Mouse (Mus musculus) small intestine, adult 2 months (tissue): ENCODE measurements around the gene Flnb. TPM values are rescaled to one million over a fixed set of nuclear protein-coding genes. Genes with fewer than 3 reads are reported as not detected.

Experiments used
- H3K27ac ChIP-seq: fragments of 200-500 bp; 2 replicates; pipeline ENCODE4 v1.5.1; 2012; ENCODE audit warnings: low read depth, low read length, control low read depth, inconsistent platforms; ENCODE audit not compliant: insufficient read depth
- H3K27me3 ChIP-seq: fragments of 200-500 bp; 2 replicates; pipeline ENCODE4 v1.6.1; 2012; ENCODE audit warnings: mild to moderate bottlenecking, moderate library complexity, low read length, inconsistent platforms; ENCODE audit not compliant: control insufficient read depth, insufficient read depth
- H3K36me3 ChIP-seq: fragments of 200-500 bp; 2 replicates; pipeline ENCODE4 v1.6.1; 2012; ENCODE audit warnings: mild to moderate bottlenecking, low read length, control low read depth, inconsistent platforms; ENCODE audit not compliant: control insufficient read depth, insufficient read depth
- H3K4me1 ChIP-seq: fragments of 200-500 bp; 2 replicates; pipeline ENCODE4 v1.6.1; 2012; ENCODE audit warnings: low read length, inconsistent platforms, mixed read lengths; ENCODE audit not compliant: control insufficient read depth, insufficient read depth, insufficient read length
- H3K4me3 ChIP-seq: fragments of 200-500 bp; 2 replicates; pipeline ENCODE4 v1.5.1; 2012; ENCODE audit warnings: low read depth, mild to moderate bottlenecking, control low read depth, inconsistent platforms, low read length, moderate library complexity
- CTCF ChIP-seq: fragments of 200-500 bp; IDR thresholded peaks from 2 replicates; pipeline ENCODE4 v1.5.1; 2012; ENCODE audit warnings: low read depth, mild to moderate bottlenecking, control low read depth, inconsistent platforms, low read length, moderate library complexity, mixed read lengths; ENCODE audit not compliant: insufficient replicate concordance, insufficient read length; ENCODE audit errors: extremely low read depth
- POLR2A ChIP-seq: fragments of 200-500 bp; IDR thresholded peaks from 2 replicates; pipeline ENCODE4 v1.6.1; 2012; ENCODE audit warnings: low read depth, mild to moderate bottlenecking, control low read depth, inconsistent platforms, low read length, moderate library complexity
- WGBS: fragments of 180-500 bp; shearing (Covaris S2); methylation state at CpG from one replicate; pipeline ENCODE4 v1.1.7; 2018; 5-methylcytosine and 5-hydroxymethylcytosine counted together
- polyA plus RNA-seq: library from polyadenylated mRNA; depleted of rRNA; stranded (reverse); fragments of >200 nt; gene quantifications from 2 replicates; pipeline ENCODE4 v1.2.3, GENCODE M21; 2012

The Flnb gene
- polyA plus RNA-seq, 1 experiment = 54.8 TPM

DNA sequence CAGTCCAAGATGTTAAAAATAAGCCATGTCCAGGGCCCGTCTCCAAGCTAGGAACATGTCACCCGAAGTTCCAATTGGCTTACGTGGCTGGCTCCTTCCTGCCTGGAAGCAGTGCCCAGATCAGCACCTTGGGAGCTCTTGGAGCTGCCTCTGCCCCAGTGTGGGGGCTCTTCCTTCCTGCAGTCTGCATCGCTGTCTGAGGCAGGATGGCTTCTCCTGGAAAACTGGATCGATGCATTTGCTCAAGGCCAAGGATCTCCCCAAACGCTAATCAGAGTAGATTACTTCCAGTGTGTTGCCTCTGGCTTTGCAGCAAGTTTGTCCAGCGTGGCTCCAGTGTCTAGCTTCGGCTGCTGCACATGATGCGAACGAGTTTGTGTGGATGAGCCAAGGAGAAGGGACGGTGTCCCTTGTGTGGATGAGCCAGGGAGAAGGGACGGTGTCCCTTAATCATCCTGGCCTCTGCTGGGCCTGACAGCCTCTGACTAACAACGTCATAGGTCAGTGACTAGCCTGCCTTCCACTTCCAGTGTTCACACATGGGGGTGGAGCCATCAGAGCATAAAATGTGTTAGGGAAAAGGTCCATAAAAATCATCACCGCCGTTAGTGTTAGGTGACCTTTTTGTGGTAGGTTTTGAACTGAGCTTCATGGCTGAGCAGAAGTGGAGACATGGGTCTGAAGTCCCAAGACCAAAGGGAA lies 25.0 kb downstream of the Flnb start:
- Histone ChIP-seq H3K4me3 (no peak overlapping the region), H3K36me3 (no peaks in the 10 kb centered on the region; the same call in 1 of the 2 replicates), H3K4me1 (peaks cover 16% of the 10 kb centered on the region; the same call in 1 of the 2 replicates), H3K27ac (no peak overlapping the region), H3K27me3 (no peaks in the 10 kb centered on the region)
- 66% methylated on average over 15 of the region's 15 CpGs for WGBS
- no peak for TF ChIP-seq POLR2A
- TF ChIP-seq CTCF = no peak

DNA sequence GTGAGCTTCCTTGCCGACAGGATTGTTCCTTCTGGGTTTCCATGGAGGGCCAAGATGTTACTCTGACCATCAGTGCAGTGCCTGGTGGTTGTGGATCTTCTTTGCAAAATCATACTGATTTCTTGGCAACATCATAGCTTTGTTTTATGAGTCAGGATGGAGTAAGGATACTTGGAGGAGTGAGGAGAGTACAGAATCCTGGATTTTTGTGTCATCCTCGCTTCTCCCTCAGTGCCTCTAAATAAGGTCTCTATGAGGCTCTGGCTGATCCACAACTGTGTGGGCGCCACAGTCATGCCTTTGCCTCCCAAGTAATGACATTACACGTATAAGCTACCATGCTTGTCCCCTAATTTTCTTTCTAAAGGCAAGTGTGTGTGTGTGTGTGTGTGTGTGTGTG lies 28.9 kb downstream of the Flnb start:
- Histone ChIP-seq H3K36me3 (no peaks in the 10 kb centered on the region), H3K27ac (no peak overlapping the region), H3K4me3 (no peak overlapping the region), H3K4me1 (peaks cover 15% of the 10 kb centered on the region; the same call in 1 of the 2 replicates), H3K27me3 (no peaks in the 10 kb centered on the region)
- whole genome bisulfite sequencing = 84% methylated on average over 4 of the region's 4 CpGs
- TF ChIP-seq CTCF = no peak
- no peak for TF ChIP-seq POLR2A

DNA sequence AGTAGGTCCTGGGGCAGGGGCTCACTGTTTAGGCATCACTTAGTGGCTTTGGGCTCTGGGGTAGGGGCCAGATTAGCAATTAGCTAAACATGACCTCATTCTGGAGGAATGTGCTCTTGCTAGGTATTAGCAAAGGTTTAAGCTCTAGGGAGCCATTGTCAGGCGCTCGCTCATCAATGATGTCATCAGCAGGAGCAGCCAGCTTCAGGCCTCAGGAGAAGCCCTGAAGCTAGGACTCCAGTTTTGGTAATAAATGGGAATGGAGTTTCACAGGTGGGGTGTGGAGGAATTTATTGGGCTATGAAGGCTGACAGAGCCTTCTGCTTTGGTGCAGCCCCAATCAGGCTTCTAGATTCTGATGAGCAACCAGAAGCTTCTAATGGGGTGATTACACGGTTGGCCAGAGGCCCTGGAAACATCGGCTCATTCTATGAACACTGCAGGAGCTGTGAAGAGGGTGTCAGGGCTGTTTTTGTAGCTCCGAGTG lies 30.0 kb downstream of the Flnb start:
- 73% methylated on average over 5 of the region's 5 CpGs for WGBS

DNA sequence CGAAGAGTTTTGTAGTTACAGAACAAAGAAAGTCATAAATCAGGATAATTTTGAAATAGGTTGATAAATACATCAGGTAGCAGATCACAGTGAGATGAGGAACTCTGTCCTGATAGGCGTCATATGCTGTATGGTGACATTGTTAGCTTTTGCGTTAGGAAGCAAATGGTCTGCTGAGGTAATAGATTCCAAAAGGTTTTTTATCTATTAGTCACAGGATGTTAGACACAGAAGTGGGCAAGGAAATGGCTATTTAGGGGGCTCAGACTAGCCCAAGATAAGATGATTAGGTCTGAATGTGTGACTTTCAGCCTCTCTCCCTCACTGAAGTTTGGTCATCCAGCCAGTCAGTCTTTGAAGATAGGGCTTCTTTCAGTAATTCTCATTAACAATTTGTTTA lies 33.2 kb downstream of the Flnb start:
- no peak overlapping the region for H3K27ac ChIP-seq
- peaks cover 16% of the 10 kb centered on the region; the same call in 1 of the 2 replicates for H3K4me1 ChIP-seq
- no peaks in the 10 kb centered on the region for H3K27me3 ChIP-seq
- H3K4me3 ChIP-seq = no peak overlapping the region
- TF ChIP-seq POLR2A (no peak), CTCF (no peak)
- no peaks in the 10 kb centered on the region for H3K36me3 ChIP-seq
- WGBS = 55% methylated on average over 3 of the region's 3 CpGs

More for the DNA sequence above, 30.0 kb downstream of the Flnb start:
- Histone ChIP-seq H3K36me3 (no peaks in the 10 kb centered on the region), H3K4me3 (no peak overlapping the region), H3K27me3 (no peaks in the 10 kb centered on the region), H3K4me1 (peaks cover 14% of the 10 kb centered on the region; the same call in 1 of the 2 replicates), H3K27ac (no peak overlapping the region)
- TF ChIP-seq POLR2A (no peak), CTCF (no peak)

DNA sequence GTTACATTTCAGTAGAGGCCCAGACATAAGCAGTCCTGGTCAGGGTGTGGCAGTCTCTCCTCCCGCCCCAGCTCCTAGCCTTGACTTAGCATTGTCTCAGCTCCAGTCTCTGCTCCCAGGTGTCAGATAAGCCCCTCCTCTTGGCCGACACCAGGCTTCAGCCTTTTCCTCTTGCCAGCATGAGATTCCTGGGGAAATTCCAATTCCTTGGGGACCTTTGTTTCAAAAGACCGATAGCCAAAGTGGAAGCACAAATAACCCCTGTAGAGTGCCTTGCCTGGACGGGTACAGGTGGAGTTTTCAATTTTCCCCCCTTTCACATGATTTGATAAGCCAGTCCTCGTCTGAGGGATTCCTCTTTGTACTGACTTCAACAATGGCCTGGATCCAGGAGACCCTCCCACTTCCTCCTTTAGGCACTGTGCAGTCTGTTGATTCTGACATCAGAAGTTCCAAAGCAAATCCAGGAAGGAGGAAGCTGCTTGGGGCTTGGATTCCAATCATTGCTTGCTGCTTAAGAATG lies 33.8 kb downstream of the Flnb start:
- TF ChIP-seq POLR2A = no peak
- no peak for TF ChIP-seq CTCF
- Histone ChIP-seq H3K4me3 (no peak overlapping the region), H3K27ac (peak overlapping the region; percentile 37), H3K36me3 (no peaks in the 10 kb centered on the region), H3K4me1 (peaks cover 16% of the 10 kb centered on the region; the same call in 1 of the 2 replicates), H3K27me3 (no peaks in the 10 kb centered on the region)
- WGBS = 17% methylated on average over 5 of the region's 5 CpGs

DNA sequence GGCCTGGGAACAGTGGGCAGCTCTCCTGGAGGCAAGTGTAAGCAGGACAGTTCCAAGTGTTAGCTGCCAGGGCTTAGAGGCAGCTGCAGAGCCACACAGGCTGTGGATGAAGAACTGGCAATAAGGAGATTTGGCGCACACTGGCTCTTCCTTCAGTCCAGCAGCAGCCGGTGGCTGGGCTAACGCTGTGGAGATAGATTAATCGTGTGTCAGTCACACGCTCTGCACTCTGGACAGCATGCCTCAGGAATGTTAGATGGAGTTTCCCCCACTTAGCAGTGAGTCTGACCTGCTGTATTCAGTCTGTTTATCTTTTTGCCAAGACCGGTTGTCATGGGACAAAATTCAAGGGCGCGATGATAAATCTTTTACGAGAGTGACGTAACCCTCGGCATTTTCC lies 35.9 kb downstream of the Flnb start:
- Histone ChIP-seq H3K4me3 (no peak overlapping the region), H3K36me3 (no peaks in the 10 kb centered on the region), H3K27me3 (no peaks in the 10 kb centered on the region), H3K27ac (no peak overlapping the region), H3K4me1 (peaks cover 23% of the 10 kb centered on the region; the same call in 1 of the 2 replicates)
- TF ChIP-seq CTCF = no peak
- no peak for TF ChIP-seq POLR2A
- WGBS = 29% methylated on average over 11 of the region's 11 CpGs

DNA sequence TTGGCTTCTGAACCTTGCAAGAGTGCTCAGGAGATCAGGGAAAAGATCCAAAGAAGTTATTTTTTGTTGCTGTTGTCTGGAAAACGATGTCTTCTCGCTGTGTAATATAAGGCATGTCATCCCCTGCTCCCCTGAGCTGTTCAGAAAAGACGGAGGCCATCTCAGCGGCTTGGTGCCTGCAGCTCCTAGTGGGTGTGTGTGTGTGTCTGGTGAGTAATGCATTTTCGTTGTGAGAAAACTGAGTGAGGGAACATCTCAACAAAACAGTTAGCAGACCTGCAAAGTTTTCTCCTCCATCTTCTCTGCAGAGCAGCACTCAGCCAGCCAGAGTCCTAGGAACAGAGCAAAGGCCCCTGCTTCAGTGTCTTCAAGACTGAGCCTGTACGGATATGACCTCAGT lies 36.6 kb downstream of the Flnb start:
- Histone ChIP-seq H3K4me3 (no peak overlapping the region), H3K4me1 (peaks cover 23% of the 10 kb centered on the region; the same call in 1 of the 2 replicates), H3K27me3 (no peaks in the 10 kb centered on the region), H3K27ac (no peak overlapping the region), H3K36me3 (no peaks in the 10 kb centered on the region)
- no peak for TF ChIP-seq CTCF
- 85% methylated on average over 6 of the region's 6 CpGs for WGBS
